Mouse (Mus musculus) regulatory T cell (primary cell): Measurements from ENCODE around the gene Gm5617.

Source experiments
- in situ Hi-C: fragments of 300-600 bp; cut with MboI, MseI; formaldehyde crosslinking; loops from one replicate; pipeline ENCODE4 v1.15.1; 2025; ENCODE audit warnings: high pct_unique_total_duplicates

The Gm5617 gene

DNA sequence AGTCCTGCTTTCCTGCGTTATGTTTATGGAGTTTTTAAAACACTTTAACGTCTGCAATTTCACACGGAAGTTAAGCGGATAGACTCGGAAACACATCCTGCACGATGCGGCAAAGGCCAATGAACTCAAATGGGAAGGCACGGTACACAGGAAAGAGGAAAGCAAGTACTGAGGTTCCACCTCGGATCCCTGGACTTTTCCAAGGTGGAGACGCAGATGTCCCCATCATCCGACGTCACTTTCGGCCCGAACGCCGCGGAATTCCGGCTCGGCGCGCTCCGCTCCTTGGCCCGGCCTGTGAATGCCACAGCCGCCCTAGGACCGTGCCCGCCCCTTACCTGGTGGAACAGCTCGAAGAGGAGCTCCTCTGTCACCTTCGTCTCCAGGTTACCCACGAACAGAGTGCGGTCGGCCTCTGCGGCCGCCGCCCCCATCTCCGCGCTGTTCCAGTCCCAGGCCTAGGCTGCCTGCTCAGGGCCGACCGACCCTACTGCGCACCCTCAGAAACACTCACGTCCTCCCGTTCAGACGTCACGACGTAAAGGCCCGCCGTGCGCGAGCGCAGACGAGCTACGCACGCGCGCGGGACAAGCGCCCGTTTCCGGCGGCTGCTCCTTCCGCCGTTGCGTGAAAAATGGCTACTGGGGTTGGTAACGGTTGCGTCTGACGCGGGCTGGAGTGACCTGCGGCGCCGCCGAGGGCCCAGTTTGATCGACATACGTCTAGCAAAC, at the start of gene Gm5617, which contains the start of gene Rbm7:
TSS of gene Gm5617 (plus strand) at position 626 of the 731 bp plus-strand sequence.
TSS of gene Rbm7 (minus strand) at position 483 of the 731 bp plus-strand sequence.
- in situ Hi-C loops: loop anchor here (5.0 kb wide), 1 partner anchor 42 kb away; no protein-coding TSS in a partner anchor

DNA sequence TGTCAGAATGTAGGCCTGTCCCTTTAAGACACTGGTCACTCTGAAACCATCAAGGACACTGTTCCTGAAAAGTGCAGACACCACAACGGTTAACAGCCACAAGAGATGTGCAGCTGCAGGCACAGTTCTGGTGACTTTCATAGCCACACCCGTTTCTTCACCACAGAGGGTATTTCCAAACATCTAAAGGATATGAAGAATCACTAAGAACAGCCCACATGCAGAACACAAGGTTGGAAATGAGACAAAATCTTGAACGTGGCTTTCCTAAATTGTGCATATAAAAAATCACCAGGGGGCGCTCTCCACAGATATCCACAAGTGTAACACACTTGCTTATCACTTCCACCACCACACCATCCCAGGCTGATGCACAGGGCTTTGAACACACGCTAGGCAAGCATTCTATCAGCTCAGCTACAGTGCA, 47.4 kb upstream of the Gm5617 start:
- in situ Hi-C loops: no loop called here

DNA sequence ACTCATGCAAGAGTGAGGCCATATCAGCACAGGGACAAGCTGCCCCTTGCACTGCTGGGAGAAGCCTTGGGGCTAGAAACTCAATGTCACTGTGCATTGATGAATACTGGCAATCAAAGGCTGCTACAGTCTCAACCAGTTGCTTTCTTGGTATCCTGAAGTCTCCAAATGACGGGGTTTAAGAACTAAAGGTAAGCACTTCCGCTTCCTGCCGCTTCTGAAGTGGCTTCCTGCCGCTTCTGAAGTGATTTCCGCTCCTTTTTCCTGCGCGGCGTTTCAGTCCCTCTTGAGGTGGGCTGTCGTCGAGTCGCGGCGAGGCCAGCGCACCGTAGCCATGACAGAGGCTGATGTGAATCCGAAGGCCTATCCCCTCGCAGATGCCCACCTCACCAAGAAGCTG, 45.2 kb upstream of the Gm5617 start:
- in situ Hi-C loops: no loop called here

DNA sequence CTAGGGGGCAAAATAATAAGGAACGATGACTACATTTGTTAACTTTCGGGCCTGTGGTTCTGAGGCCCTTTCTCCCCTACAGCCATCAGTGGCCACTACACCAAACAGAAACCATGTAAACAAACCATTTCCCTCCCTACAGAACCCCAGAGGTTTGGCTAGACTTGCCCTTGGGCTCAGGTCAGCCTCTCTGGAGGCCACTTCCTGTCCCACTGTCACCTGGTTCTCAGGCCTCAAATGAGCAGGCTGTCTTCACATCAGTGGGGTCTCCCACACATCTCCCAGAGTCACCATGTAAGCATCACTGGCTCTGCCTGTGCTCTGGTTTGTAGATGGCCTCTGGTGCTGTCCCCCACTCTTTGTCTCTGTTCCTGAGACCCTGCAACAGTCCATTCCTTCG, 39.3 kb upstream of the Gm5617 start:
- in situ Hi-C loops: no loop called here

DNA sequence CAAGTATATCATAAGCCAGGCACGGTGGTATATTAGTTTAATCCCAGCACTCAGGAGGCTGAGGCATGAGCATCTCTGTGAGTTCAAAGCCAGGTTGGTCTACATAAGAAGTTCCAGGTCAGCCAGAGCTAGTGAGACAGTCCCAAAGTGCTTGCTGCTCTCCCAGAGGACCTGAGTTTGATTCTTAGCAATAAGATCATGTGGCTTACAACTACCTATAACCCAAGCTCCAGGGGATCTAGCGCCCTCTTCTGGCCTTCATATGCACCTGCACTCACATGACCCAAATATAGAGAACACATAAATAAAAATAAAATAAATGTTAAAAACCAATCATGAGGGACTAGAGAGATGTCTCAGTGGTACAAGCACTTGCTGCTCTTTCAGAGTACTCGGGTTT, 36.4 kb upstream of the Gm5617 start:
- in situ Hi-C loops: no loop called here

DNA sequence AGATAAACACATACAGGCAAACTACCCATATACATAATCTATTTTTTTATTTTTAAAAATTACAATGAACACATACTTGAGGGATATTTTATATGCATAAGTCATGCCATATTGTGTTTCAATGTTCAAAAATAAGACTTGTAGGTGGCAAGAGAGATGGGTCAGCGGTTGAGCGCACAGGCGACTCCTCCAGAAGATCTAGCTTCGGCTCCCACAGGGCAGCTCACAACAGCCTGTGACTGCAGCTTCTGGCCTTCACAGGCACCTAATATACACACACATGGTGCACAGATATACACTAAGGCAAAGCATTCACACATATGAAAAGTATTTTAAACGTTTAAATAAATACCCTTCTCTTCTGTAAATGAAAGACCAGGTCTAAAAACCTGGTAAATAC, 35.9 kb upstream of the Gm5617 start:
- in situ Hi-C loops: no loop called here

DNA sequence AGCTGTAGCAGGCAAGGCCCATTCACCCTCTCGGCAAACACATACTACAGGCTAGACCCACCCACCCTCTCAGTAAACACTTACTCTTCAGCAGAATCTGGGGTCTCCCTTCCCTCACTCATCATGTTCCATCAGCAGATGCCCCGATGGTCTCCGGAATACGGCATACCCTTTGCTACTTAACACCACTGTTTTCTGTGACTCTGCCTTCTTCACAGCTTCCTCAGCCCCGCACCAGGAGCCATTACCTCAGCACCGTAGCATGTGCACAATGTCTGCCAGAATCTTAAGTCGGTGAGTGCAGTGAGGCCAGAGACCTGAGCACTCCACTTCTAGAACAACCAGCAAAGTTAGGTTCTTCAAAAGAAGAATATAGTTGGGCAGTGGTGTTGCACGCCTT, 34.5 kb upstream of the Gm5617 start:
- in situ Hi-C loops: loop anchor here (10.0 kb wide), 1 partner anchor 196 kb away; no protein-coding TSS in a partner anchor

DNA sequence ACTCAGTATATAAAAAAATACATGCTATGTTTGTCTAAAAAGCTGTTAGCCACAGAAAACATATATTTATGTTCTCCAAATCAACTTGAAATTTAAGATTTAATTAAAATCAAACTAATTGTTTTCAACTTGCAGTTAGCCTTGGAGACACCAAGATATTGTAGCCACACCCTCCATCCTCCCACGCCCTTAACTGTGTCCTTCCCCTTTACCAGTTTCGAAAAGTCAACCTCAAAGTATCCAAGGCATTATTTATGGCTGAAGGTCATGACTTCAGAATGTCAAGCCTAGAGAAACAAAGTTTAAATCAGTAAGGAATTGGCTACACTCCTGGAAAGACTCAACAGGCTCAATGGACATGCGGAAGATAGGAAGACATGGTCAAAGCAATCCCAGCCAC, 33.7 kb upstream of the Gm5617 start:
- in situ Hi-C loops: loop anchor here (10.0 kb wide), 1 partner anchor 197 kb away; no protein-coding TSS in a partner anchor

DNA sequence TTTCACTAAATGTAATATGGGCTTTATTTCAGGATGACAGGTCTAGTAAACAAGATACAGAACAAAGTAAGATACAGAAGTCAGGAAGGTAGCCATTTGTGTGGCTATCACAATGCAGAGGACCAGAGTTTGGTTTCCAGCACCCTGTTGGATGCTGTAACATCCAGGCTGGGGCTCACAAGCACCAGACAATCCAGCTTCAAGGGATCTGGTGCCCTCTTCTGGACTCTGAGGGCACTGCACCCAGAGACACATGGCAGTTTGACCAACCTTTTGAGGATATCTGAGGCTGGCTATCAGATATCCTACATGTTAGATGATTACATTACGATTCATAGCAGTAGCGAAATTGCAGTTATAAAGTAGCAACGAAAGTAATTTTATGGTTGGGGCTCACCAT, 29.6 kb upstream of the Gm5617 start:
- in situ Hi-C loops: loop anchor here (5.0 to 10.0 kb wide), 2 partner anchors 127 to 201 kb away; no protein-coding TSS in a partner anchor

DNA sequence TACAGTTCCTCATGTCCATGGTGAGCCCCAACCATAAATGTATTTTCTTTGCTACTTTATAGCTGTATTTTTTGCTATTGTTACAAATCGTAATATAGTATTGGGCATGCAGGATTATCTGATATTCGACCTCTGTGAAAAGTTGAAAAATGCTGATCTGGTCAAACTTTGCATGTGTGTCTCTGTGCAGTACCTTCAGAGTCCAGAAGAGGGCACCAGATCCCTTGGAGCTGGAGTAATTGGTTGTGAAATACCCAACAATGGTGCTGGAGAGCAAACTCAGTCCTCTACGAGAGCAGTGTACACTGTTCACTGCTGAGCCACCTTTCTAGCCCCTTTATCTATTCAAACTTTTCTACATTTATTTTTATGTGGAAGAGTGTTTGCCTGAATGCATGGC, 28.4 kb upstream of the Gm5617 start:
- in situ Hi-C loops: loop anchor here (5.0 to 10.0 kb wide), 2 partner anchors 125 to 202 kb away; no protein-coding TSS in a partner anchor

DNA sequence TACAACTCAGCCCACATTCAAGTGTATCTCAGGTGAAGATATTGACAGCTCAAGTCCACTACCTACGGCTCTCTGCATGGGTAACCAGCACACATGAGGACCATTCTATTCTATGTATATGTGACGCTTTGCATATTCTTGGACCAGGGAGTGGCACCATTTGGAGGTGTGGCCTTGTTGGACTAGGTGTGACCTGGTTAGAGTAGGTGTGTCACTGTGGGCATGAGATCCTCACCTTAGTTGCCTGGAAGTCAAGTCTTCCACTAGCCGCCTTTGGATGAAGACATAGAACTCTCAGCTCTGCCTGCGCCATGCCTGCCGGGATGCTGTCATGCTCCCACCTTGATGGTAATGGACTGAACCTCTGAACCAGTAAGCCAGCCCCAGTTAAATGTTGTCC, 27.8 kb upstream of the Gm5617 start:
- in situ Hi-C loops: loop anchor here (5.0 to 10.0 kb wide), 2 partner anchors 125 to 203 kb away; no protein-coding TSS in a partner anchor

DNA sequence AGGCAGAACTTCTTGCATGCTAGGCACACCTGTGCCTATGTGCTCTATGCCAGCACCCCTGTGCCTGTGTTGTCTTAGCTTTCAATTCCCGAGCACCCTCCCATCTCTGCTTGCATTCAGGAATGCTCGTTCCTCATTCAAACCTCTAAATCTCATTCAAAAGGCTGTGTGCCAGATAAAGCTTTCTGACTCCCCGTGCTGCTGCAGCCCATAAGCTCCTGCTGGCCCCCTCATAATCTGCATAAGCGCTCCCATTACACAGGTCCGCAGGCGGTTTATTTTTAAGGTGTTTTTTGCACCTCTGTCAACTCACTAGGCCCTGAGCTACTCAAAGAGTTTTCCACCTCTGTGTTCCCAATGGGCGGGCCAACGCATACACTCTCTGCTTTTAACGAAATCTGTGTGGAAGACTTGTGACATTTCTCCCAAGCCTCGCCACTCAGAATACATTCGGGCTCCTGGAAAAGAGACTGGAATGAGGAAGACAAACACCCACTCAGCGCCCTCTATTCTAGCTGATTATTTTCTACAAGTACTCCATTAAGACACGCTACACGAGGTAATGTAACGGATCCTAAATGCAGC, 22.7 kb upstream of the Gm5617 start:
- in situ Hi-C loops: no loop called here

DNA sequence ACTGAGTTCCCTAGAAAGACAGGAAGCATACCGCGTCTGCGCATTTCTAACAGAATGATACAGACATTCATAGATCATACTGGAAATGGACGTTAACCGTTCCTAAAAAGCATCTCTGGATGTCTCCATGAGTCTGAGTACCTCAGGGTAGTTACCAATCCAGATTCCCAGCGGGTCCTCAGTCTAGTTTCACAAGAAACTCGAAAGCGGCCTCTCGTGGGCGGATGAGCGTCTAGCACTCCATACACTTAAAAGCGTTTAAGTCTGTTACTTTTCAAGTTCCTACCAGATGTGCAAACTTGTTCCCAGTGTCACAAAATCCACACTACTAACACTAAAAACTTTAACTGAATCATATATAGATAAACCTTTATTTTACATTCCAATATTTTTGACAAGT, 22.1 kb upstream of the Gm5617 start:
- in situ Hi-C loops: no loop called here

DNA sequence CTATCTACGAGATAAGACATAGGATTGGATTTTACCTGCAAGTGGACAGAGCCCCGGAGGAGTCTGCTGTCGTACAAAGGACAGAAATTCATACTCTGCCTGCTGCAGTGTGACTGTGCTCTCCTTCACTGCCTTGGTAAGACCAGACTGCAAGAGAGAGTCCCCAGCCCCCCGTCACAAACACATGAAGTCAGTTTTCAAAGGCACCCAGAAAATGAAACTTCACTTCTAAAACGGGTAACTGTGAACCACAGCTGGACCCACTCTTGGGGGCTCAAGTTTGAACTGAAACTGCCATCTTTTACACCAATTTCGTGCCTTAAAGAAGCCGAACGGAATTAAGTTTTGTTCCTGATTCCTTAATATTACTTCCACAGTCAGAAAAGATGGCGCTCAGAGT, 20.9 kb upstream of the Gm5617 start:
- in situ Hi-C loops: no loop called here

DNA sequence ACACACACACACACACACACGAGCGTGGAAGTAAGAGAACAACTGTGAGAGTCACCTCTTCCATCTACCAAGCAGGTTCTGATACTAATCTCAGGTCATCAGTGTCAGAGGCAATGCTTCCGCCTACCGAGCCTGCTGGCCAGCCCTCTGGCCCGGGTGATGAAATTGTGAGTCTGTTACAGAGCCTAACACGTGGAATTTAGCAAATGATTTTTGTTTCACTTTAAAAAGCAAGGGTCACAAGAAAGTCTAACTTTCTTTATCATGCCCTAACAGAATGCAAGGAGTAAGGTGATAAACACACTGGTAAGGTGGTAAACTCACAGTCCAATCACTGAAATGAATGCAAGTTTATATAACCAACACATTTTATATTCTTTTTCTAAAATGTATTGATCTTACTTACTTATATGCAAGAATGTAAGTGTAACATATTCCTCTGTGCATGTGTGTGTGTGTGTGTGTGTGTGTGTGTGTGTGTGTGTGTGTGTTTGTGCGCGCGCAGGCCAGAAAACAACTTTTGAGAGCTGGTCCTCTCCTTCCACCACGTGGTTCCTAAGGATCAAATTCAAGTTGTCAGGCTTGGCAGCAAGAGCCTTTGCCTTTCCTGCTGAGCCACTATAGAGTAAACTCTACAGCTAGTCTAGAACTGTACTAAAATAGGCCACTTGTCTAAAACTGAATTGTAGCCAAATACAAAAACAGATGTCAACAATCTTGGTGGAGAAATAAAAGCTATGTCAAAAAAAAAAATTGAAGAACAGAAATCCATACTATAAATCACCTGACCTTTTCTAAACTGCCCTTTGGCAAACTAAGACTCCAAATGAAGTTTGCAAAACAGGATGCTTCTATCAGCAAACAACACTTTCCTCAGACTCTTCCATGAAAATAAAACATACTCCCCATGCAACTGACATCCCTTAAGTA, 18.7 kb upstream of the Gm5617 start:
- in situ Hi-C loops: no loop called here

DNA sequence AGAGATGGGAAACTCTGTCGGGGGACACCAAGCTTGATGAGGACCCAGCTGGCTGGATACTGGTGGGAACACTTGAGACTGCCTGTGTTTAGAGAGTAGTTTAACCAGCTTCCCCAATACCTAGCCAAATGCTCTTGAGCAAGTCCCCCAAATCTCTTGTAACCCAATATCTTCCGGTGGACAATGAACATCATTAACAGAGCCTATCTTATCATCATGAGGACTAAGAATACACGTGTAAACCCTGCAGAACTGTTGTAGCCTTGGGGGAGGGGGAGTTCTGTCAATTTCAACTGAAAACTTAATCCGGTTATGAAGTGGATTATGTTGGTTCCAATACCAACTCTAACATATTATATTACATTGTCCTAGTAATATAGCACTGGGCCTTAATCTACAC, 16.4 kb upstream of the Gm5617 start:
- in situ Hi-C loops: no loop called here

DNA sequence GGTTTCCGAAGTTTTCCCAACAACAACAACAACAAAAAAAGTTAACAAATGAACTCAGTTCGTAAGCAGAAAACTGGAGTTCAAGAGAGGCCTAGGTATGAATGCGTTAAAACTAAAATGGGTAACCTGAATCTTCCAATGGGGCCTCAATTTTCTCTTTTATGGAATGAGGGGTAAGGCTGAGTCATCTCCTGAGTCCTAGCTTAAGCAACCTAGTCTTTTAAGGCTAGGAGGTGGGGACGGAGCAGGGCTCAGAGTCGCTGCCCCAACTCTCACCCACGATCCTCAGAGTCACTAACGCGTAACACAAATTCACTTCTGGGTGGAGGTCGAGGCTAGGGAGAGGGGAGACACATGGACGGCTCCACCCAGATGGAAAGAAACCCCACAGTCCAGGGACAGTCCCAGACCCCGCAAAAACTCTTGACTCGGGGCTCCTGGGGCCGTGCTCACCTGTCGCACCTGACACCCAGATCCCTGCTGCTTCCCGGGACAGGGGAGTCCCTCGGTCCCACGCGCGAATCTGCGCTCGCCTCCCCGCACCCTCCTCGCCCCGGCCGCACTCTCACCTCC, 15.3 kb upstream of the Gm5617 start:
- in situ Hi-C loops: no loop called here

DNA sequence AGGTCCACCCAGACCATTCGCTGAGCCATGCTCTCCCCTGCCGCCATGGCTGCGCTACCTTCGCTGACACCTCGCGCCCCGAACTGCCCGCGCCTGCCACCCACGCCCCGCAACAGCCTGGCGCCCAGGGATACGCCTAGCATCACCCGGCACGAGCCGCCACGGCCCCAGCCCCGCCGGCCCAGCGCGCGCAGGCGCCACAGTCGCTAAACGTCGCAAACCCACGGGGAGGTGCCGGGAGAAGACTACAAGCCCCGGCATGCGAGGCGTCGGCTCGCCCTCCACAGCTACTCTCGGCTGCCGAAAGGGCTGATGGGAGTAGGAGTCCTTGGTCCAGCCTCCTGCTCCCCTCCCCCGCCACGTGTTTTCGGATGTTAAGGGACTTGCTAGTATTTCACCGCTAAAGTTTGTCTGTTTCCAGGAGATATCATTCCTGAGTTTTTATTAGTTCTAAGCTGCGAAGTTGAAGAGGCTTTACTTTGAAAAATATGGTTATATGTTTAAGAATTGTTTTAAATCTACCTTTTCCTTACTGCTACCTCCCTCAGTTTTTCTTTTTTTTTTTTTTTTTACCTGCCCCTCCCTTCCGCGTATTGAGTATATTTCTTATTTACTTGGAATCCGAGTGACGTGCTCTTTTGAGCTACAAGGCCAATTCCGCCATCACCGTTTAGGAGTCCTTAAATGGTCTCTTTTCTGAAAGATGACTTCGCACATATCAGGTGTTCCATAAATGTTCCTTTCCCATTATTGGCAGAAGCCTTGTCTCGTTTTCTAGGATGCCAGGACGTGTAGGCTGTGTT, 14.6 kb upstream of the Gm5617 start, which contains the start of gene Rexo2:
TSS of gene Rexo2 (minus strand) at position 213 of the 803 bp plus-strand sequence.
- in situ Hi-C loops: no loop called here

DNA sequence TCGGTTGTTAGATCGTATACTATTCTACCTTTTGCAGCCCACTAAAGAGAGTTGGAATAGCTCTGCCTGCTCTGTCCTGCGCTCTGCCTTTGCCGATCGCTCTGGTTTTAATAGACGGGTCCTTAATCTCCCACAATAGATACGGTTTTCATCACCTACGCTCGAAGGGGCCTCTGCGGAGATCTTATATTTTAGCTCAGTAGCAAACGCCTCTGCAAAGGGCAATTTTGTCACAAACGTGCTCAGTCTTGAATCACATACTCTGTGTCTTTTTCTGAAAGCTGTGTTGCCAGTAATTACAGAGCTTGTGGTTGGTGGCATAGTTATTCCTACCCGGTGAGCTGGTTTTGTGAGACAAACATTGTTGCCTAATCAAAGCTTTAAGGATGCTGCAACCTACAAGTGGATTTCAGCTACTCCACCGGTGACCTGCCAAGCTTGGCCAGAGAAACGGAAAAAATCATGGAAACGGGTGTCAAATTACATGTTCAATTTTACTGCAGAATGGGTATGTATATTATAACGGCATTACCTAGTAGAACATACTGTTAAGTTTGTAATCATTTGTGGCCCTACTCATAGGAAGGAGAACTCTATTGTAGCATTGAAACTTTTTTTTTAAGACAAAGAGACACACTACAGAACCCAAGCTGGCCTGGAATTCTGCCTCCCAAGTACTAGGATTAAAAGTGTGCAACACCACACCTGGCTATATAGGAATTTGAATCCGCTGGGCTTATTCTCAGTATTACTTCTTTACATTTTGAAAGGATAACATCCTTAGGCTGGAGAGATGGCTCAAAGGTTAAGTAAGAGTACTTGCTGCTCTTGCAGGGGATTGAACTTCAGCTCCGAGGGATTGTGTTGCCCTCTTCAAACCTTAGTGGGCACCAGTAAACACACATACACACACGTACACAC, 13.8 kb upstream of the Gm5617 start:
- in situ Hi-C loops: no loop called here
